Mouse (Mus musculus) frontal cortex, postnatal 36 days (tissue): ENCODE measurements around the gene Myog.
"Not testable (repeated sequence)": the region's sequence is repeated elsewhere in the genome, so short reads cannot be mapped to it uniquely, and the experiment has no call there.

Experiments
- DNase-seq, 2 experiments: peaks; one replicate each; pipeline ENCODE4 v3.0.0; 2022; ENCODE audit warnings: low spot score in 2 of 2

Gene Myog

GRCm38 (mm10) chr1:134289598-134290099 is at the start of gene Myog:
Myog (plus strand) TSS chr1:134289989.
- DNase-seq, result no peak

GRCm38 (mm10) chr1:134240701-134241100 is 49.1 kb upstream of the Myog start:
- peak in 1 of 2 experiments; percentile 60 for DNase-seq

GRCm38 (mm10) chr1:134241298-134241697 is 48.5 kb upstream of the Myog start:
- no peak for DNase-seq

- no peak for DNase-seq
Observed at GRCm38 (mm10) chr1:134242286-134242685, 47.5 kb upstream of the Myog start.

- DNase-seq, result no peak
Observed at GRCm38 (mm10) chr1:134243505-134243904, 46.3 kb upstream of the Myog start.

DNA sequence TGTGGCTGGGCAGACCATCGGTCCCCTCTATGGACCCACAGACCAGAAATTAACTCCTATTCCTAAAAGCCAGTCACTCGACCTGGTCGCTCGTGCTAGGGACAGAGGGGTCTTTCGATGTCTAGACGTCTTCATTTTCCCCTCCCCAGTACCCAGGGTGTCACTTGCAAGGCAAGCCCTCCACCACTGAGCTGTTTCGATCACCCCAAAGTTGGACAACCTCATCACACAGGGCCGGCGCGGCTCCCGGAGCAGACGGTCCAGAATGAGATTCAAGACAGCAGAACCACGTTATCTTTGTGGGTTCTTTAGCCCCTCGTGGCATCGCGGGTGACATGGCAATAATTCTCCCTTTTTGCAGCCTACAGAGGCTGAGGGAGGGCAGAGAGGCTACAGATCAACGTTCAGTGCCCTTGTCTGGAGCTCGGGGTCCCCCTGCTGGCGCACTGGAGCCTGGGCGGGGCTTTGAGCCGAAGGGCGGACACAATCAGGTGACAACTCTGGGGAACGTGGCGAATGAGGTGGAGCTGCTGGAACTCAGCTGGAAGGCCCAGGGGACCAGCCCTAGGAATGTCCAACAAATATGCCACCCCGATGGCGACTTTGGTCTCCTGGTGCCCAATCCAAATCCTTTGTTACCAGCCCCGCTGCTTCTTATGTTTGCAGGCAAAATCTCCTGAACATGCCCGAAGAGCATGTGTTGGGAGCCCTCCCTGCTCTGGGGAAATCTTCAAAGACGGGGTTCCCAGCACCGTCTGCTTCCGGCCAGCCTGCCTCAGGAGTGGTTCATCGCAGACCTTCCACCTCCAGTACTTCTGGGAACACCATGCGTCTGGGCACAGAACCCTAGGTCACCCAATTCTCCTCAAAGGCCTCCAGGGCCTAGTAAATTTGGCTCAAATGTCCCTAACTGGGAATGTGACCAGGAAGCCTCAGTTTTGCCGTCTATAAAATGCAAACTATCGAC is 45.6 kb upstream of the Myog start:
- peak; percentile 87 to 94 for DNase-seq

- DNase-seq, result no peak
Observed at GRCm38 (mm10) chr1:134245004-134245717, 44.6 kb upstream of the Myog start.

DNA sequence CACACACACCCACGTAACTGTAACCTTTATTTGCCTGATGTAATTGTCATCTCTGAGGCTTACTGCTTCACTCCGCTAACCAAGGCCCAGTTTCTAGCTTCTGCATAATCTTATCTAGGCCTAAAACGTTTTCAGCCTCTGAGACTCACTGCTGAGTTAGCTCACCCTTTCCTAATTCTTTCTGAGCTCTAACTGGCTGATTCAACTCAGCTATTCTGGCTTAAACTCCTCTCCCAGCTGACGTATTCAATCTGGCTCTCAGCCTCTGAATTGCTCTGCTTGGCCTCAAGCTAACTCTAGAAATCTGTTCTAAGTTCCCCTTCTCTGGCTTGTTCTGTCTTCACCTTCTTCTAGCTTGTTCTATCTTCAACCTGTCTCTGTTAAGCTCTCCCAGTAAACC is 43.2 kb upstream of the Myog start:
- peak in 1 of 2 experiments; percentile 41 for DNase-seq

DNA sequence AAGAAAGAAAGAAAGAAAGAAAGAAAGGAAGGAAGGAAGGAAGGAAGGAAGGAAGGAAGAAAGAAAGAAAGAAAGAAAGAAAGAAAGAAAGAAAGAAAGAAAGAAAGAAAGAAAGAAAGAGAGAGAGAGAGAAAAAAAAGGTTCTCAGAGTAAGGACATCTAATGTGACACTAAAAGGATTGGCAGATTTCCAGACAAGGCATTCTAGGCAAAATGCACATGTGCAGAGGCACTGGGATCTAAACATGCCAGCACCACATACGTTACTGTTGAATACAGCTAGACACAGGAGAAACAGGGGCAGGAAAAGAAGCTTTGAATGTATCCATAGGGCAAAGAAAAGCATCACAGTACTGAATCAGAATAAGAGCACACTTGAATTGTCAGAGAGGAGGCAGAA is 40.1 kb upstream of the Myog start:
- DNase-seq, result not testable (repeated sequence)

- no peak for DNase-seq
Observed at GRCm38 (mm10) chr1:134264341-134264740, 25.4 kb upstream of the Myog start.

DNA sequence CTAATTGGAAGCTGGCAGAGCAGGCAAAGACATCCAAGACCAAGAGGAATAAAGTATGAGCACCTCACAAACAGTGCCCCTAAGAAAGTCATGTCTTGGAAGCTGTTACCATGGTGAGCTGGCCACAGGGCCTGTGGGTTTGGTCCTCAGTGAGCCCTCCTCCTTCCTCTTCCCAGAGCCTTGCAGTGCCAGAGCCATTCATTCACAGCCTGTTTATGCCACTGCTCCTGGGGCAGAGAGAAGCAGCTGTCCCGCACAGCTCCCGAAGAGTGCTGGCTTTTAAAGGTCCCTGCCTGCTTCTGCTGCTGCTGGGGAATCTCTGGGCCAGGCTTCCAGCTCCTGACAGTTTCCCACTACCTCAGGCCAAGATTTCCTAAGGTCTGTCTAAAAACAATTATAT is 24.0 kb upstream of the Myog start:
- no peak for DNase-seq

DNA sequence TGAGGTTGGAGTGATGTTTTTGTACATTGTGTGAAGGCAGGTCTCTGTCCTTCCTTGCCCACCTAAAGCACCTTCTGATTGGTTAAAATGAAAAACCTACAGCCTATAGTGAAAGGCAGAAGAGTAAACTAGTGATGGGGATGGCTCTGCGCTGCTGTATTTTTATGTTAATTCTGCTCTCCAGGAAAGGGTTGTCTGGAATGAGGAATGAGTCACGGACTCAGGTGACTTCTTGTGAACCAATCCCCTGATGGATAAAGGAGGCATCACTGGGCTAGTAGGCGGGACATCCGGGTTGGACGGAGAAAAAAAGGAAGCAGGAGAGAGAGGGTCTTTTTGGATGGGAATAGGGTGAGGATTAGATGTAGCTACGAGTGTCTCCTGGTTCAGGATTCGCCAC is 19.8 kb upstream of the Myog start:
- no peak for DNase-seq

DNA sequence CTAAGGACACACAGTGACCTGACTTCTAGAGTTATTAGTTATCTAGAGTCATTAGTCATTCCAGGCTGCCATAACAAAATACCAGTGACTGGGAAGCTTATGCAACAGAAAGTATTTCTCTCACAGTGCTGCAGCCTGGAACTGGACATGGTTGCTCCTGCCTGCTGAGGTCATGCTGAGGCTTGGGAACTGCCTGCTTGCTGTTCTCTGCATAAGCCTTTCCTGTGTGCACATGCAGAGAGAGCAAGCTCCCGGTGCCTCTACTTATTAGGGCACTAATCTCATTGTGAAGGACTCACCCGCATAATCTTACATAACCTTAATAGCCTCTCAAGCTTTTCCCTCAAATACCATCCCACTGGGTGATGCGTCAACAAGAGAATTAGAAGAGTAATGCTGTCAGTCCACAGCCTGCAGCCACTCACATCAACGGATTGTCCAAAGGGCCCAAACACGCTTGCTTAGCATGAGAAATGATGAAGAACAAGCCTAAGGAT is 17.0 kb upstream of the Myog start:
- no peak for DNase-seq

DNA sequence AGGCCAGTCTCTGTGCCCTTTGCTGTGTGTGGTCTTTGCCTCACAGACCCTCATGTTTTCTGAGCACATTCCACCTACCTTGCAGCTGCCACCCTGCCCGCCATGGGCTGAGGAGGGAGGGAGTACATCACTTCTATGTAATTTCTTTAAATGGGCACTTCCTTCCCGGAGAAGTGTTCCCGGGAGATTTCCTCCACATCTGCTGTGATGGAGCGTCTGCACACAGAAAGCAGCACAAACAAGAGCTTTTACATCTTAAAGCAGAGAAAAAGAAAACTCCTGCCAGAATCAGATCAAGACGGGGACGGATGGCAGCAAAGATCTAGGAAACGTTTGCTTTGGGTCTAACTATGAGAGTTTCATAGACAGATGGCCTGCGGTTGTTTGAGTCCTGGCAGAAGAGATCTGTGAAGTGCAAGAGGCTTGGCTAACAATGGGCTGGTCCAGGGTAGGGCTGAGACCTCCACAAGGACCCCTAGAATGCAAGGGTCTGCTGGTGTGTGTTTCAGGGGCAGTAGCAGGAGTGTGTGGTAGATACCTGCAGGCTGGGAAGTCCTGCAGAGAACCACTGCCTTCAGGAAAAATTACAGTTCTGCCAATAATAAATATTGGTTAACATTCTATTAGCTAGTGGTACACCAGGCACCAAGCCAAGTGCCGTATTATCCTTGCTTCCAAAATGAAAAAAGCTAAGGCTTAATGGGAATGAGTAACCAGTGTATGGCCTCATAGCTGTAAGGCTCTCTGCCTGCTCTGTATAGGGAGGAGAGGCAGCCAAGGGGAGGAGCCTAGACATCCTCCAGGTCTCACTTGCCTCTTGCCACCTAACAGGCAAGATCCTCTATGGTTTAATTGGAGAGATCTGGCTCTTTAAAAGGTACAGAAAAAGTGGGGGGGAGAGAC is 16.0 kb upstream of the Myog start:
- peak; percentile 43 to 67 for DNase-seq

GRCm38 (mm10) chr1:134274483-134274920 is 15.3 kb upstream of the Myog start:
- no peak for DNase-seq

DNA sequence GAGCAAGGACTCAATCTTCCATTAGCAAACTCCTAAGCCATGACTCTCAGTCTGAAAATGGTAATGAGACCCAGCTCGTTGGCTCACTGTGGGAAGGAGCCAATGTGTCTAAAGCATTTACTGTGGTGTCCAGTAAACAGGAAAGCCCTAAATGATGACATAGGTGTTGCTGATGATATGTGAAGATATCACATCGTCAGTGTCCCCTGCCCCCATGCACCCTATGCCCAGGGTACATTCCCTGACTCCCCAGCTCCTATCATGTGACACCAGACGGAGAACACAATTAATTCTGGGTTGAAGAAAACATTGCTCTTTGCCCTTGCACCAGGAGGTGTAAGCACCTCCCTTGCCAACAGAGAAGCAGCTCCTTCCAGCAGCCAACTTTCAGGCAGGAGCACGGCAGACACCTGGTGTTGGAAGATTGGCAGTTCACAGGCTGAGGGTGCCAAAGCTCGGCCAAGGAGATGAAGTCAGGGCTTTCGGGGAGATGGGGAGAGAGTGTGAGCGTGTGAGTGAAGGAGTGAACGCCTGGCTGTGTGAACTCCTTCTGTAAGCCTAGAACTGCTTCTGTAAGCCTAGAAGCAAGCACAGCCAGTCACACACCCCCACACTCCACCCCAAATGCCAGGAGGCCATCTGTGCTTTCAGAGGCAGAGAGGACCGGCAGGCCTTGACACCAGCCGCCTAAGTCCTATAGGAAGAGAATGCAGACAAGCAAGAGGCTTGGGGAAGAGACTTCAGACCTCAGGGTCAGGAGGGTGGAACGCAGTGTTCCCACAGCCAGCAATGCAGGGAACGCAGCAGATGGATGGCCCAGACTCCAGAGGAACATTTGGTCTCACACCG is 13.9 kb upstream of the Myog start:
- DNase-seq, result peak; percentile 46 to 60

- no peak for DNase-seq
Observed at GRCm38 (mm10) chr1:134276823-134277222, 13.0 kb upstream of the Myog start.

DNA sequence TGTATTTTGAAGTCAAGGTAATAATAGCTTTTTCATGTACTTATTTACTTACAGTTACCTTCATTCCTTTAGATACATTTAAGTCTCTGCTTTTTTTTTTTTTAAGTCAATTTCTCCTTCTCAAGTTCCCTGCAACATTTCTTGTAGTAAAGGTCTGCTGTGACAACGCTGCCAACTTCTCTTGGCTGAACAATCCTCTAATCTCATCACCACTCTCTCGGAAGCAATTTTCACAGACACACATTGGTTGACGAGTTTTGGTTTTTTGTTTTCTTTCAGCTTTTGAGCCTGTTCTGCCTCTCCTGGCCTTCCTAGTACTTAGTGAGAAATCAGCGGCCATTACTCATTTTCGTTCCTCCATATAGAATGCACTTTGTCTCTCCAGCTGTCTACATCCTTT is 9.6 kb upstream of the Myog start:
- no peak for DNase-seq

GRCm38 (mm10) chr1:134281563-134281962 is 8.2 kb upstream of the Myog start:
- DNase-seq, result no peak

- no peak for DNase-seq
Observed at GRCm38 (mm10) chr1:134282342-134282741, 7.4 kb upstream of the Myog start.
